Mouse (Mus musculus) monocyte, adult 59 days (primary cell): Measurements from ENCODE around the gene Prkcz. TPM values are rescaled to one million over a fixed set of nuclear protein-coding genes. Genes with fewer than 3 reads are reported as not detected.

ENCODE experiments used
- total RNA-seq, 2 experiments: library from RNA; stranded (reverse); gene quantifications; one replicate each; pipeline ENCODE4 v1.2.4; 2023

Prkcz gene
- under 1 TPM in 1 of 2 experiments, not detected in 1; 0.81 TPM for total RNA-seq

GRCm38 (mm10) chr4:155361303-155361791, at the start of gene Prkcz:
Gene Prkcz (minus strand): TSS chr4:155361361.

GRCm38 (mm10) chr4:155409058-155409776, 48.1 kb upstream of the Prkcz start, which contains the start of gene Cfap74:
Gene Cfap74 (plus strand): TSS chr4:155409190.

GRCm38 (mm10) chr4:155397511-155398221, 36.5 kb upstream of the Prkcz start, which contains the start of gene Gabrd:
Gene Gabrd (minus strand): TSS chr4:155398112.

GRCm38 (mm10) chr4:155249648-155250351, 111.4 kb downstream of the Prkcz start, which contains the start of gene Faap20:
Gene Faap20 (plus strand): TSS chr4:155249802.

GRCm38 (mm10) chr4:155222552-155222840, 138.7 kb downstream of the Prkcz start, which contains the start of gene Ski:
Gene Ski (minus strand): TSS chr4:155222592.

Other genes starting within 250 kb of the Prkcz start
- 10 to 100 TPM; 41.7 to 45.4 TPM for gene Ski, start 138.8 kb downstream of the Prkcz start, total RNA-seq
- 10 to 100 TPM; 25.1 to 28.0 TPM for gene Faap20, start 111.6 kb downstream of the Prkcz start, total RNA-seq
- gene Gabrd, start 36.8 kb upstream of the Prkcz start, total RNA-seq = not detected
- under 1 TPM in 1 of 2 experiments, not detected in 1; 0.21 TPM for gene Cfap74, start 47.8 kb upstream of the Prkcz start, total RNA-seq
- not detected for gene Tmem52, start 107.8 kb upstream of the Prkcz start, total RNA-seq
- 100 to 1,000 TPM; 329 to 370 TPM for gene Gnb1, start 130.0 kb upstream of the Prkcz start, total RNA-seq
- gene Nadk, start 201.0 kb upstream of the Prkcz start, total RNA-seq = 100 to 1,000 TPM; 507 to 539 TPM
- 10 to 100 TPM; 14.0 to 16.4 TPM for gene Slc35e2, start 240.1 kb upstream of the Prkcz start, total RNA-seq